Mouse (Mus musculus) G1E (cell line): ENCODE measurements around the gene Rex1bd.

Experiments used
- CTCF ChIP-seq: IDR thresholded peaks from 2 replicates; pipeline ENCODE4 v1.5.1; 2012; ENCODE audit warnings: low read depth, low read length, inconsistent platforms, mixed read lengths
- GATA1 ChIP-seq: IDR thresholded peaks from 2 replicates; pipeline ENCODE4 v1.6.1; 2012; ENCODE audit warnings: borderline replicate concordance, low read length, inconsistent platforms, mixed read lengths
- POLR2AphosphoS5 ChIP-seq: IDR thresholded peaks from 2 replicates; pipeline ENCODE4 v1.6.1; 2012; ENCODE audit warnings: low read depth, low read length, inconsistent platforms; ENCODE audit not compliant: insufficient replicate concordance
- TAL1 ChIP-seq: conservative IDR thresholded peaks from 2 replicates; pipeline ENCODE4 v1.6.1; 2012; ENCODE audit warnings: low read depth, low read length, inconsistent platforms, mixed read lengths

GRCm38 (mm10) chr8:70500386-70501301, 5.9 kb downstream of the Rex1bd start:
- TF ChIP-seq CTCF (no peak), GATA1 (no peak), TAL1 (no peak), POLR2AphosphoS5 (no peak)
